Mouse (Mus musculus) intestine, embryonic 14.5 days (tissue): ENCODE results near the gene Tie1. TPM values are rescaled to one million over a fixed set of nuclear protein-coding genes. Genes with fewer than 3 reads are reported as not detected.

Experiments used
- ATAC-seq: fragments of 200-750 bp; cut with Nextera tagmentation; replicated peaks from 2 replicates; pipeline ENCODE4 v1.8.0; 2017; ENCODE audit warnings: low read depth, moderate number of reproducible peaks, moderate TSS enrichment, moderate library complexity; ENCODE audit not compliant: low FRiP score, low TSS enrichment
- DNase-seq: peaks from one replicate; pipeline ENCODE4 v3.0.0-alpha.2; 2018; ENCODE audit warnings: low spot score
- H3K27ac ChIP-seq: fragments of 300-500 bp; sonication (generic); 2 replicates; pipeline ENCODE4 v1.5.1; 2014; ENCODE audit warnings: low read depth, mild to moderate bottlenecking, control low read depth
- H3K27me3 ChIP-seq: fragments of 300-500 bp; sonication (generic); replicated peaks from 2 replicates; pipeline ENCODE4 v1.6.1; 2014; ENCODE audit warnings: low read length, control low read depth; ENCODE audit not compliant: control insufficient read depth, insufficient read depth
- H3K36me3 ChIP-seq: fragments of 300-500 bp; sonication (generic); 2 replicates; pipeline ENCODE4 v1.6.1; 2014; ENCODE audit warnings: low read length, control low read depth; ENCODE audit not compliant: control insufficient read depth, insufficient read depth
- H3K4me1 ChIP-seq: fragments of 300-500 bp; sonication (generic); replicated peaks from 2 replicates; pipeline ENCODE4 v1.6.1; 2014; ENCODE audit warnings: low read length, control low read depth, mixed read lengths; ENCODE audit not compliant: control insufficient read depth, insufficient read depth
- H3K4me2 ChIP-seq: fragments of 300-500 bp; sonication (generic); 2 replicates; pipeline ENCODE4 v1.6.1; 2014; ENCODE audit warnings: low read length
- H3K4me3 ChIP-seq: fragments of 300-500 bp; sonication (generic); 2 replicates; pipeline ENCODE4 v1.5.1; 2014; ENCODE audit warnings: low read depth, low read length, control low read depth, mixed read lengths
- H3K9ac ChIP-seq: fragments of 300-500 bp; sonication (generic); 2 replicates; pipeline ENCODE4 v1.6.1; 2014; ENCODE audit warnings: mild to moderate bottlenecking, low read length
- H3K9me3 ChIP-seq: fragments of 300-500 bp; sonication (generic); 2 replicates; pipeline ENCODE4 v1.6.1; 2016; ENCODE audit warnings: low read length, control low read depth; ENCODE audit not compliant: control insufficient read depth
- WGBS: fragments of 180-500 bp; shearing (Covaris S2); extraction: QIAGEN DNeasy Blood & Tissue Kit; methylation state at CpG from one replicate; pipeline ENCODE4 v1.1.7; 2014; 5-methylcytosine and 5-hydroxymethylcytosine counted together
- polyA plus RNA-seq: library from polyadenylated mRNA; unstranded; fragments of >200 nt; fragmentation: Nextera tagmentation; extraction: Ambion mirVana; gene quantifications from 2 replicates; pipeline ENCODE4 v1.2.1, GENCODE M21; 2014

The Tie1 gene
- polyA plus RNA-seq, 1 experiment from 2014 or later, result 17.2 TPM

GRCm38 (mm10) chr4:118465697-118466163 is 24.1 kb downstream of the Tie1 start:
- Histone ChIP-seq H3K27ac (no peak overlapping the region), H3K36me3 (no peaks in the 10 kb centered on the region), H3K4me3 (no peak overlapping the region), H3K9ac (no peak overlapping the region), H3K9me3 (0 out of 2 replicates have a peak, but pooled peaks cover 4% of the 10 kb centered on the region), H3K4me2 (no peak overlapping the region), H3K27me3 (no peaks in the 10 kb centered on the region), H3K4me1 (no peaks in the 10 kb centered on the region)
- ATAC-seq (0 out of 2 replicates have a peak, but pooled peaks have one; percentile 55), DNase-seq (peak; percentile 56)
- 24% methylated on average over 11 of the region's 11 CpGs for WGBS

GRCm38 (mm10) chr4:118464956-118465355 is 24.9 kb downstream of the Tie1 start:
- Histone ChIP-seq H3K9ac (no peak overlapping the region), H3K36me3 (no peaks in the 10 kb centered on the region), H3K27me3 (no peaks in the 10 kb centered on the region), H3K4me2 (no peak overlapping the region), H3K4me1 (no peaks in the 10 kb centered on the region), H3K9me3 (0 out of 2 replicates have a peak, but pooled peaks cover 4% of the 10 kb centered on the region), H3K27ac (no peak overlapping the region), H3K4me3 (no peak overlapping the region)
- WGBS, result 85% methylated on average over 3 of the region's 3 CpGs
- ATAC-seq (no peak), DNase-seq (no peak)

GRCm38 (mm10) chr4:118457345-118457975 is 32.4 kb downstream of the Tie1 start, which contains the start of gene Mpl:
Gene Mpl (minus strand): TSS chr4:118457513.
- H3K4me2 ChIP-seq, result no peak within 1 kb of the TSS
- WGBS, result 60% methylated on average over 9 of the region's 9 CpGs
- H3K9ac ChIP-seq, result no peak within 1 kb of the TSS
- no peak within 1 kb of the TSS for H3K27ac ChIP-seq
- no peaks in the 10 kb centered on the region for H3K27me3 ChIP-seq
- no peaks in the 10 kb centered on the region for H3K36me3 ChIP-seq
- ATAC-seq, result no peak
- H3K4me3 ChIP-seq, result no peak within 1 kb of the TSS
- DNase-seq, result no peak
- H3K4me1 ChIP-seq, result no peaks in the 10 kb centered on the region
- no peaks in the 10 kb centered on the region for H3K9me3 ChIP-seq

GRCm38 (mm10) chr4:118446415-118447153 is 43.3 kb downstream of the Tie1 start:
- Histone ChIP-seq H3K4me1 (peaks cover 12% of the 10 kb centered on the region), H3K4me2 (peak overlapping the region; percentile 85), H3K9ac (peak overlapping the region; percentile 35), H3K27me3 (no peaks in the 10 kb centered on the region), H3K9me3 (no peaks in the 10 kb centered on the region), H3K4me3 (peak overlapping the region; percentile 35), H3K36me3 (no peaks in the 10 kb centered on the region), H3K27ac (no peak overlapping the region)
- ATAC-seq (no peak; the same call in 1 of the 2 replicates), DNase-seq (no peak)
- 33% methylated on average over 23 of the region's 24 CpGs for WGBS

GRCm38 (mm10) chr4:118445781-118446414 is 44.0 kb downstream of the Tie1 start:
- ATAC-seq, result peak; percentile 82
- Histone ChIP-seq H3K27me3 (no peaks in the 10 kb centered on the region), H3K27ac (no peak overlapping the region), H3K36me3 (no peaks in the 10 kb centered on the region), H3K4me3 (peak overlapping the region; percentile 35), H3K9ac (peak overlapping the region; percentile 35), H3K9me3 (no peaks in the 10 kb centered on the region), H3K4me2 (peak overlapping the region; percentile 85), H3K4me1 (peaks cover 12% of the 10 kb centered on the region)
- DNase-seq, result peak; percentile 69
- 25% methylated on average over 18 of the region's 18 CpGs for WGBS

DNA sequence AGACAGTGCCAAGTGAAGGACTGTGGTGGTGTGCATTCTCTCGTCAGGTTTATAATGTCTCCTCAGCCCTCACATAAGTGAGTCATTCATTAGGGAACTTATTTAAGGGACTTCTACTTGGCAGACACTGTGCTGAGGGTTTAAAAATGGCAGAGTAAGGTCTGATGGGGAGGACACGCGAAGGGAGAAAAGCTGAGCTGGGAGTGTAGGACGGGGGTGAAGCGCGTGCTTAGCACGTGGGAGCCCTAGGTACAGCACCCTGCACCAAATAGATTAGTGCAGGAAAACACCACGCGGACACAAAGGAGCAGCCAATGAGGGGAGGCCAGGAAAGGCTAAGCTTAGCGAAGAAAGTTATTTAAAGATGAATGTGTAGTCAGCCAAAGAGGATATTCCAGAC is 44.8 kb downstream of the Tie1 start:
- Histone ChIP-seq H3K27me3 (no peaks in the 10 kb centered on the region), H3K36me3 (no peaks in the 10 kb centered on the region), H3K9me3 (no peaks in the 10 kb centered on the region), H3K4me1 (peaks cover 12% of the 10 kb centered on the region), H3K27ac (no peak overlapping the region), H3K9ac (no peak overlapping the region), H3K4me2 (no peak overlapping the region), H3K4me3 (no peak overlapping the region)
- no peak for DNase-seq
- ATAC-seq, result no peak
- 87% methylated on average over 10 of the region's 10 CpGs for WGBS

DNA sequence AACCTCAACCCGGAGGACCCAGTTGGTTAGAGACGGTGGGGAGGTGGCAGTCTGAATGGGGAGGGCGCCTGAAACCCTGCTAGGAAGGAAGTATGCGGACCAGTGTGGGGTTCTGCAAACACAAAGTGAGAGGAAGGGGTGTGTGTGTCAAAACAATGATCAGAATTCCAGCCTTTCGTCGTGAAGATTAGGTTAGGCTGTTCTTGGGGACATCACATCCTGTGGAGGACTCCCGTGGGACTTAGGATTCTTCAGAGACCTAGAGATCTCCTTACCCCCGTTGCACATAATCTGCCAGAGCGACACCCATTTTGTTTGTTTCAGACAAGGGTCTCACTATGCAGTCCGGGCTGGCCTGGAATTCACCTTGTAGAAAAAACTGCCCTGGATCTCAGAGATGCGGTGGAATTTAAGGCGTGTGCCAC is 52.0 kb downstream of the Tie1 start:
- Histone ChIP-seq H3K36me3 (peaks cover 30% of the 10 kb centered on the region), H3K4me2 (peak overlapping the region; percentile 77), H3K9ac (peak overlapping the region; percentile 65), H3K9me3 (no peaks in the 10 kb centered on the region), H3K27ac (peak overlapping the region; percentile 86), H3K27me3 (no peaks in the 10 kb centered on the region), H3K4me1 (peaks cover 25% of the 10 kb centered on the region), H3K4me3 (peak overlapping the region; percentile 66)
- DNase-seq, result peak; percentile 77
- 6% methylated on average over 12 of the region's 12 CpGs for WGBS
- ATAC-seq, result no peak

GRCm38 (mm10) chr4:118436820-118437603 is 52.8 kb downstream of the Tie1 start, which contains the start of gene Cdc20:
Gene Cdc20 (minus strand): TSS chr4:118437352.
- Histone ChIP-seq H3K36me3 (peaks cover 38% of the 10 kb centered on the region), H3K4me1 (peaks cover 25% of the 10 kb centered on the region), H3K4me3 (peak within 1 kb of the TSS; percentile 66), H3K4me2 (peak within 1 kb of the TSS; percentile 77), H3K9me3 (no peaks in the 10 kb centered on the region), H3K27ac (peak within 1 kb of the TSS; percentile 86), H3K27me3 (no peaks in the 10 kb centered on the region), H3K9ac (peak within 1 kb of the TSS; percentile 65)
- ATAC-seq, result peak; percentile 94
- WGBS, result under 1% methylated on average over 67 of the region's 67 CpGs
- peak; percentile 93 for DNase-seq
